Mouse (Mus musculus) midbrain, postnatal 0 days (tissue): ENCODE data around the gene Dscaml1. TPM values are rescaled to one million over a fixed set of nuclear protein-coding genes. Genes with fewer than 3 reads are reported as not detected.

ENCODE experiments used
- ATAC-seq: fragments of 200-750 bp; cut with Nextera tagmentation; 2 replicates; pipeline ENCODE4 v1.8.0; 2017; ENCODE audit warnings: moderate number of reproducible peaks, mild to moderate bottlenecking, moderate TSS enrichment, moderate library complexity; ENCODE audit not compliant: low FRiP score
- DNase-seq: peaks from one replicate; pipeline ENCODE4 v3.0.0-alpha.2; 2015; ENCODE audit warnings: low spot score
- H3K27ac ChIP-seq: fragments of 300-500 bp; sonication (generic); 2 replicates; pipeline ENCODE4 v1.5.1; 2014; ENCODE audit warnings: low read depth, mild to moderate bottlenecking, low read length, mixed read lengths
- H3K27me3 ChIP-seq: fragments of 300-500 bp; sonication (generic); 2 replicates; pipeline ENCODE4 v1.6.1; 2014; ENCODE audit warnings: low read length, control low read depth, mixed read lengths; ENCODE audit not compliant: insufficient read depth
- H3K36me3 ChIP-seq: fragments of 300-500 bp; sonication (generic); 2 replicates; pipeline ENCODE4 v1.6.1; 2014; ENCODE audit warnings: low read length, control low read depth, mixed read lengths; ENCODE audit not compliant: insufficient read depth
- H3K4me1 ChIP-seq: fragments of 300-500 bp; sonication (generic); 2 replicates; pipeline ENCODE4 v1.6.1; 2014; ENCODE audit warnings: mild to moderate bottlenecking, control low read depth, antibody characterized with exemption, low read length, mixed read lengths; ENCODE audit not compliant: insufficient read depth
- H3K4me2 ChIP-seq: fragments of 300-500 bp; sonication (generic); 2 replicates; pipeline ENCODE4 v1.6.1; 2014; ENCODE audit warnings: low read depth, mild to moderate bottlenecking, low read length, mixed read lengths; ENCODE audit not compliant: poor library complexity, severe bottlenecking
- H3K4me3 ChIP-seq: fragments of 300-500 bp; sonication (generic); 2 replicates; pipeline ENCODE4 v1.5.1; 2014; ENCODE audit warnings: low read depth, mild to moderate bottlenecking, low read length, moderate library complexity
- H3K9ac ChIP-seq: fragments of 300-500 bp; sonication (generic); replicated peaks from 2 replicates; pipeline ENCODE4 v1.6.1; 2014; ENCODE audit warnings: mild to moderate bottlenecking, low read length, moderate library complexity, mixed read lengths; ENCODE audit not compliant: poor library complexity, severe bottlenecking
- H3K9me3 ChIP-seq: fragments of 300-500 bp; sonication (generic); 2 replicates; pipeline ENCODE4 v1.6.1; 2016; ENCODE audit warnings: low read length, control low read depth
- CTCF ChIP-seq: IDR thresholded peaks from 2 replicates; pipeline ENCODE4 v1.5.1; 2016; ENCODE audit warnings: antibody characterized with exemption, mild to moderate bottlenecking
- WGBS: fragments of 180-500 bp; shearing (Covaris S2); extraction: QIAGEN DNeasy Blood & Tissue Kit; methylation state at CpG from one replicate; pipeline ENCODE4 v1.1.7; 2014; 5-methylcytosine and 5-hydroxymethylcytosine counted together
- polyA plus RNA-seq: library from polyadenylated mRNA; unstranded; fragments of >200 nt; fragmentation: Nextera tagmentation; extraction: Ambion mirVana; gene quantifications from 2 replicates; pipeline ENCODE4 v1.2.1, GENCODE M21; 2015
- total RNA-seq: library from RNA; depleted of rRNA; stranded (reverse); fragments of >200 nt; gene quantifications from 2 replicates; pipeline ENCODE4 v1.2.3, GENCODE M21; 2014

The Dscaml1 gene
- total and polyA plus RNA-seq, 2 experiments from 2014 or later: 14.6 to 42.1 TPM

DNA sequence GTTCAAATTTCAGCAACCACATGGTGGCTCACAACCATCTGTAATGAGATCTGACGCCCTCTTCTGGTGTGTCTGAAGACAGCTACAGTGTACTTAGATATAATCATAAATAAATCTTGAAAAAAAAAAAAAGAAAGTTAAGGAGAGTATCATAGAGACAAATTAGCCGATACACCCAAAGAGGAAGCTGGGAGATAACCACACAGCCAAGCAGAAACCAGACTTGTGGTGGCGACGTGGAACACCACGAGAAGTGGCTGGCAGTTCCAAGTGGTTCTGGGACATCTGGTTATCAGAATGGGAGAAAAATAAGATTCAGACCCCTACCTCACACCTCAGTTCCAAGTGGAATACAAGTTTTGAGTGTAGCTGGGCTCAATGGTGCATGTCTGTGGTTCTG, 39.7 kb upstream of the Dscaml1 start:
- 85% methylated on average over 5 of the region's 5 CpGs for WGBS
- peaks cover 8% of the 10 kb centered on the region; the same call in 1 of the 2 replicates for H3K36me3 ChIP-seq
- no peak overlapping the region for H3K4me3 ChIP-seq
- H3K9ac ChIP-seq: no peak overlapping the region
- H3K27ac ChIP-seq: no peak overlapping the region
- TF ChIP-seq CTCF: no peak
- H3K9me3 ChIP-seq: no peaks in the 10 kb centered on the region
- H3K4me2 ChIP-seq: no peak overlapping the region
- DNase-seq (no peak), ATAC-seq (no peak)
- H3K4me1 ChIP-seq: 0 out of 2 replicates have a peak, but pooled peaks cover 2% of the 10 kb centered on the region
- H3K27me3 ChIP-seq: no peaks in the 10 kb centered on the region

DNA sequence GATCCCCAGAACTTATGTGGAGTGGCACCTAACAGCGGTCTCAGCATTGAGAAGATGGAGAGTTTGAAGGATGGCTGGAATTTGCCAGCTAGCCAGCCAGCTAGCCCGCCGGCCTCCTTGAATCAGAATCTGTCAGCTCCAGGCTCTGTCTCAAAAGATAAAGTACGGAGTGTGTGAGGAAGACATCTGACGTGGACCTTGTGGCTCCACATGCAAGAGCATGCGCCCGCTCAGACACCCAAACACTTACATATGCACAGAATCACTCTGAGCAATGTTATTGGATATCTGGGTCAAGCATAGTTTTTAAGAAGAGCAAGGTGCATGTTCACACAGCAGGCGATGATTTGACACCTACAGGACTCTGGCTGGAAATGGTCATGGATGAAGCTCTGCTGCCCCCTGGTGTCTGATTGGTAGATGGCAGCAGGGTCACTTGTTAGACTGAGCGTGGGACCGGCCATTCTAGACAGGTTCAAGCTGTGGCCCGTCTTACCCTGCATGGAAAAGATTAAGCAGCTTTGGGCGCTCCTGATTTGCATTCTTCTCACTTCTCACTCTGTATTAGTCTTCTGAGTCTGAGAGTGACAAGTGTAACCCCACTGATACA, 37.9 kb upstream of the Dscaml1 start:
- peak; percentile 98 for TF ChIP-seq CTCF
- H3K9me3 ChIP-seq: no peaks in the 10 kb centered on the region
- no peak overlapping the region for H3K27ac ChIP-seq
- DNase-seq (peak; percentile 90), ATAC-seq (peak; percentile 65; the same call in 1 of the 2 replicates)
- no peak overlapping the region for H3K4me2 ChIP-seq
- H3K4me3 ChIP-seq: no peak overlapping the region
- no peak overlapping the region for H3K9ac ChIP-seq
- no peaks in the 10 kb centered on the region for H3K27me3 ChIP-seq
- 43% methylated on average over 12 of the region's 12 CpGs for WGBS
- peaks cover 25% of the 10 kb centered on the region for H3K36me3 ChIP-seq
- H3K4me1 ChIP-seq: 0 out of 2 replicates have a peak, but pooled peaks cover 2% of the 10 kb centered on the region

DNA sequence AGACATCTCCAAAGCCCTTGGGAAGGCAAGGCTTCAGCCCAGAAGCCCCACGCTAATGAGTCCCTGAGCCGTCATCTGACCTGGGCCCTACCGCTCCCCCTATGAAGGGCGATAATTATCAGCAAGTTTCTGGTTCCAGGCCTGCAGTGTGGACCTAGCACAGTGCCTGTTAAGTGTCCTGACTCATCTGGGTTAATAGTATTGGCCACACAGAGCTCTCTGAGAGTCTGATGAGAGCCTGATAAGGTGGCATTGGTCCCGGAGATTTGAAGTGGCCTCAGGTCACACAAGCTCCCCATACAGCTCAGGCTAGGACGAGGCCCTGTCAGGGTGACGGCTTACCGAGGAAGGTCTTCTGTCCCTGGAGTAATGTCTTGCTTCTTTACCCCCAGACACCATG, 36.8 kb upstream of the Dscaml1 start:
- ATAC-seq: no peak
- no peak for DNase-seq
- Histone ChIP-seq H3K9ac (no peak overlapping the region), H3K36me3 (peaks cover 35% of the 10 kb centered on the region), H3K4me2 (no peak overlapping the region), H3K27ac (no peak overlapping the region), H3K27me3 (no peaks in the 10 kb centered on the region), H3K9me3 (no peaks in the 10 kb centered on the region), H3K4me1 (0 out of 2 replicates have a peak, but pooled peaks cover 2% of the 10 kb centered on the region), H3K4me3 (no peak overlapping the region)
- TF ChIP-seq CTCF: no peak
- WGBS: 88% methylated on average over 8 of the region's 8 CpGs

DNA sequence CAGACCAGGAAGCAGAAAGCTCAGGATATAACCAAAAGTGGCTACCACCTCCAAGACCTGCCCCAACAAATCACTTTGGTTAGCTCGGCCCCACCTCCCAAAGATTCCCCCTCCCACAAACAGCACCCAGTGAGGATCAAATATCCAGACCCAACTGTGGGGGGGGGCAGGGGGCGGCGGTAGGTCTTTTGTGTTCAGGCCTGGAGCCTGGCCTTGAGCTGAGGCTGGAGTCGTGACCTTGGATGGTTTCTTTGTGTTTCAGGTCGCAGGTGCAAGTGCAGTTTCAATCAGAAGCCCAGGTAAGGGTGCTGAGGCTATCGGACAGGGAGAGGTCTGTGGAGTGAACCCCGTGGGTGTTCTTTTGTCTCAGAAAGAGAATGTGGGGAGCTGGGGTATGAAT, 35.1 kb upstream of the Dscaml1 start:
- DNase-seq: no peak
- no peak for ATAC-seq
- Histone ChIP-seq H3K4me1 (0 out of 2 replicates have a peak, but pooled peaks cover 2% of the 10 kb centered on the region), H3K36me3 (peaks cover 47% of the 10 kb centered on the region), H3K9ac (no peak overlapping the region), H3K27me3 (no peaks in the 10 kb centered on the region), H3K9me3 (no peaks in the 10 kb centered on the region), H3K4me2 (no peak overlapping the region), H3K27ac (no peak overlapping the region), H3K4me3 (no peak overlapping the region)
- 75% methylated on average over 7 of the region's 7 CpGs for WGBS
- TF ChIP-seq CTCF: no peak

DNA sequence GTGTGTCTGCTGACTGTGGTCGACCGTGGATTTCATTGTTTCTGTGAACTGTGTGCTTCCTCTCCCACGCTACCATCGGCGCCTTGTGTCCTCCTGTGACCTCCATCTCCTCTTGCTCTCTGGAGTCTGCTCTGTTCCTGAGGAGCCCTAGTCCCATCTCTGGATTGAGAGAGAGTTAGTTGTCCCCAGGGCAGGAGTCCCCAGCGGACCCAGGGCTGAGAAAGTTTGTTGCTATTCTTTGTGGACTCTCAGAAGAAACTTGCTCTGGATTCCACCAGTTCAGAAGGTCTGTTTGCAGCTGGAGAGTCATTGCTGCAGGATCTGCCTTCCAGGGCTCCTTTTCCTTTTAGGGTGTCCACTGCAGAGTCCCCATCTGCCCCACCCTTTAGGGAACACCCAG, 31.2 kb upstream of the Dscaml1 start:
- no peak overlapping the region for H3K4me2 ChIP-seq
- no peak for ATAC-seq
- no peak for TF ChIP-seq CTCF
- no peak overlapping the region for H3K4me3 ChIP-seq
- no peaks in the 10 kb centered on the region for H3K9me3 ChIP-seq
- no peak overlapping the region for H3K9ac ChIP-seq
- 91% methylated on average over 6 of the region's 6 CpGs for WGBS
- H3K27ac ChIP-seq: no peak overlapping the region
- no peaks in the 10 kb centered on the region for H3K4me1 ChIP-seq
- H3K27me3 ChIP-seq: no peaks in the 10 kb centered on the region
- peaks cover 47% of the 10 kb centered on the region for H3K36me3 ChIP-seq
- no peak for DNase-seq

DNA sequence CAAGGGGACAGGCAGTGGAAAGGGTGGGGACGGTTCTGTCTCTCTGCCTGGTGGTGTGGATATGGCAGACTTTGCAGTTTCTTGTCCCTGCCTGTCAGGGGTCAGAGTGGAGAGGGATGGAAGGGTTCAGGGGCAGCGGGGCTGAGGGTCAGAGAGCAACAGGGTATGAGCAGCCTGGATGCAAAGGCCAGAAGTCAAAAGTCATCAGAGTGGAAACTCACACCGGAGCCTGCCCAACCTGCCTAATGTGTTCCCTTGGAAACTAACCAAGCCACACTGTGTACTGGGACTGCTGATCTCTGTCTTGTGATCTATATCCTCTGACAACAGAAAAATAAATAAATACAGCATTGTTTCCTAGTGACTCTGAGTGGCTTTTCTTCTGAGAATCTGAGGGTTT, 30.6 kb upstream of the Dscaml1 start:
- H3K4me2 ChIP-seq: no peak overlapping the region
- H3K9me3 ChIP-seq: no peaks in the 10 kb centered on the region
- ATAC-seq (no peak), DNase-seq (no peak)
- peaks cover 45% of the 10 kb centered on the region for H3K36me3 ChIP-seq
- no peak overlapping the region for H3K27ac ChIP-seq
- H3K4me3 ChIP-seq: no peak overlapping the region
- no peak for TF ChIP-seq CTCF
- no peaks in the 10 kb centered on the region for H3K4me1 ChIP-seq
- H3K9ac ChIP-seq: no peak overlapping the region
- H3K27me3 ChIP-seq: no peaks in the 10 kb centered on the region
- WGBS: 71% methylated on average over 3 of the region's 3 CpGs
